Mouse (Mus musculus) kidney, embryonic 14.5 days (tissue): ENCODE measurements at regions not wholly inside any gene's neighbourhood (a gene's known extent, or its start where the extent isn't known, plus 50 kb on each side); places are given as distances from the start of the nearest gene placed in this dataset.

Experiments
- ATAC-seq: fragments of 200-750 bp; cut with Nextera tagmentation; 2 replicates; pipeline ENCODE4 v1.8.0; 2017; ENCODE audit warnings: moderate number of reproducible peaks, mild to moderate bottlenecking, moderate TSS enrichment, moderate library complexity; ENCODE audit not compliant: low FRiP score, low TSS enrichment
- H3K27ac ChIP-seq: fragments of 300-500 bp; sonication (generic); 2 replicates; pipeline ENCODE4 v1.5.1; 2014; ENCODE audit warnings: low read depth, mild to moderate bottlenecking, low read length, moderate library complexity, mixed read lengths
- H3K27me3 ChIP-seq: fragments of 300-500 bp; sonication (generic); 2 replicates; pipeline ENCODE4 v1.6.1; 2014; ENCODE audit warnings: mild to moderate bottlenecking, low read length; ENCODE audit not compliant: control insufficient read depth, insufficient read depth
- H3K36me3 ChIP-seq: fragments of 300-500 bp; sonication (generic); 2 replicates; pipeline ENCODE4 v1.6.1; 2014; ENCODE audit warnings: low read length, mixed read lengths; ENCODE audit not compliant: control insufficient read depth, insufficient read depth
- H3K4me1 ChIP-seq: fragments of 300-500 bp; sonication (generic); 2 replicates; pipeline ENCODE4 v1.6.1; 2014; ENCODE audit warnings: low read length, mixed read lengths; ENCODE audit not compliant: control insufficient read depth, insufficient read depth
- H3K4me2 ChIP-seq: fragments of 300-500 bp; sonication (generic); replicated peaks from 2 replicates; pipeline ENCODE4 v1.6.1; 2014; ENCODE audit warnings: low read depth, mild to moderate bottlenecking, low read length
- H3K4me3 ChIP-seq: fragments of 300-500 bp; sonication (generic); 2 replicates; pipeline ENCODE4 v1.5.1; 2014; ENCODE audit warnings: mild to moderate bottlenecking, low read length
- H3K9ac ChIP-seq: fragments of 300-500 bp; sonication (generic); 2 replicates; pipeline ENCODE4 v1.6.1; 2014; ENCODE audit warnings: low read depth, mild to moderate bottlenecking, low read length, moderate library complexity
- H3K9me3 ChIP-seq: fragments of 300-500 bp; sonication (generic); 2 replicates; pipeline ENCODE4 v1.6.1; 2016; ENCODE audit warnings: low read length; ENCODE audit not compliant: control insufficient read depth
- WGBS: fragments of 180-500 bp; shearing (Covaris S2); extraction: QIAGEN DNeasy Blood & Tissue Kit; methylation state at CpG from one replicate; pipeline ENCODE4 v1.1.7; 2014; 5-methylcytosine and 5-hydroxymethylcytosine counted together

DNA sequence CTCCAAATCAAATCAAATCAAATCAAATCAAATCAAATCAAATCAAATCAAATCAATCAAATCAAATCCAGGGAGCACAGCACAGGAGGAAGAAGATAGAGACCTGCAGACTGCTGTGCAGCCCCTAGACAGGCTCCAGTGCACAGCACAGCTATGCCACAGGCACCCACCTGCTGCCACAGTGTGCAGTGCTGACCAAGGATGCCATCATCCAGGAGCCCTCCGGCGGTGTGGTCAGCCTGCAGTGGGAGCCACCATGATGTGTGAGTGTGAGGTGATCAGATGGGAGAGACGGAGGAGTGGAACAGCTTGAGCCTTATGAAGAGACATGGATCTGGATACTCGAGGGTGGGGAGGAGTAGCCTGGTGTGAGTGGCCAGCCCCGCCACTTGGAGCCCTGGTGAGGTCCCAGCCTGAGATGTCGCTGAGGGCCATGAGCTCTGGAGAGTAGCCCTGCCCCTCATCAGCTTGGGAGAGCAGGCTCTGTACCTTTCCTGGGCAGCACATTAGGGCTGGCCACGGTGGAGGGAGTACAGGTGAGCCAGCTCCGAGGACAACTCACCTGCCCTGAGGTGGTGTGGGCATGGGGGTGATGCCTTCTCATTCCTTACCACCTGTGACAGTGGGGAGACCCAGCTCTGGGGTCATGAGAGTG is 252.4 kb downstream of the Dact1 start:
- H3K9me3 ChIP-seq, result no peaks in the 10 kb centered on the region
- no peaks in the 10 kb centered on the region for H3K4me1 ChIP-seq
- 87% methylated on average over 8 of the region's 8 CpGs for WGBS
- no peak overlapping the region for H3K4me3 ChIP-seq
- 0 out of 2 replicates have a peak, but pooled peaks have one; percentile 49 for ATAC-seq
- no peaks in the 10 kb centered on the region for H3K27me3 ChIP-seq
- H3K36me3 ChIP-seq, result no peaks in the 10 kb centered on the region
- H3K4me2 ChIP-seq, result no peak overlapping the region
- no peak overlapping the region for H3K9ac ChIP-seq
- no peak overlapping the region for H3K27ac ChIP-seq

DNA sequence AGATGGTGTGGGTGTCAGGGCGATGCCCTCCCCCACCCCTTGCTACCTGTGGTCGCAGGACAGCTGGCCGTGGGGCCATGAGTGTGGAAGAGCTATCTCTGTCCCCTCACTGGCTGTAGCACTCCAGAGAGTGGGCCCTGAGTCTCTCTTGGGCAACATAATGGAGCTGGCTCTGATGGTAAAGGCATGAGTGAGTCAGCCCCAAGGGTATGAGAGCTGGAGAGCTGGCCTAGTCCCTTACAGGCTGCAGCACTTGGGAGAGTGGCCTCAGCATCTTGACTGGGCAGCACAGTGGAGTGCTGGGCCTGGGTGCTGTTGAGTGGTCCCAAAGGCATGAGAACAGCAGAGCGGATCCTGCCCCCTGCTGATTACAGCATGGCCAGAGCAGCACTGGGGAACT is 253.5 kb downstream of the Dact1 start:
- Histone ChIP-seq H3K27me3 (no peaks in the 10 kb centered on the region), H3K9me3 (no peaks in the 10 kb centered on the region), H3K27ac (no peak overlapping the region), H3K36me3 (no peaks in the 10 kb centered on the region), H3K4me1 (no peaks in the 10 kb centered on the region), H3K4me2 (no peak overlapping the region), H3K4me3 (no peak overlapping the region), H3K9ac (no peak overlapping the region)
- WGBS, result 85% methylated on average over 4 of the region's 4 CpGs
- ATAC-seq, result no peak

DNA sequence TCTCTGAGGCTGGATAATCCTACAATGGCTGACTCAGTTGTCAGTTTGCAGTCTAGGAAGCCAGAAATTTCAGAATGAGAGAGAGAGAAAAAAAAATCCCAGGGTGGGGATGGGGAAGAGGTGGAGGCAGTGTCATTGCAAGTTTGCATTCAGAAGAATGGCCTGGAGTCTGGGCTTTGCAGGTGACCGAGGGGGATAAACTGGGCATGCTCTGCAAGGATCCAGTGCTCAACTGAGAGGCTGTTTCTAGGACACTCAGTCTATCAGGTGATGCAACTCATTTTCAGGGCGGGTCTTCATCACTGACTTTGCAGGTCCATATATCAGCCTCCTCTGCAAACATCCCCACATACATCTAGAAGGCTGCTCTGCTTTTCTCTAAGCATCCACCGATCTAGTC is 256.7 kb downstream of the Dact1 start:
- Histone ChIP-seq H3K27ac (no peak overlapping the region), H3K27me3 (no peaks in the 10 kb centered on the region), H3K4me3 (no peak overlapping the region), H3K9ac (no peak overlapping the region), H3K4me2 (no peak overlapping the region), H3K9me3 (no peaks in the 10 kb centered on the region), H3K4me1 (0 out of 2 replicates have a peak, but pooled peaks cover 5% of the 10 kb centered on the region), H3K36me3 (no peaks in the 10 kb centered on the region)
- ATAC-seq, result no peak
- 92% methylated on average over 3 of the region's 3 CpGs for WGBS

DNA sequence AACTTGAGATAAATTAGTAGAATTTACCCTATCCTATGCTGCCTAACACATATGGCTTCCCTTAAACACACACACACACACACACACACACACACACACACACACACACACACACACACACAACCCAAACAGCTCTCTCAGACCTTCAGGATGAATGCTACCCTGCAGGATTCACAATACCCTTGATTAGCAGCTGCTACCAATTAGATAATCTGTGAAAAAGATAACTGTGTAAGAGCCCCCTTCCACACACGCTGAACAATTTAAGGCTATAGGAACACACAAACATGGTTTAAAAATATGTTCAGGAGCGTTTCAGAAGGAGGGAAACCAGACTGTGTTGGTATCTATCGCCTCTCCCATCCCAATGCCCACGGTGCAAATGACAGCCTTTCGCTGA is 258.6 kb downstream of the Dact1 start:
- Histone ChIP-seq H3K9me3 (no peaks in the 10 kb centered on the region), H3K9ac (no peak overlapping the region), H3K4me3 (no peak overlapping the region), H3K4me1 (peaks cover 7% of the 10 kb centered on the region; the same call in 1 of the 2 replicates), H3K36me3 (no peaks in the 10 kb centered on the region), H3K27ac (no peak overlapping the region), H3K27me3 (no peaks in the 10 kb centered on the region), H3K4me2 (no peak overlapping the region)
- WGBS, result 71% methylated on average over 5 of the region's 5 CpGs
- no peak for ATAC-seq

DNA sequence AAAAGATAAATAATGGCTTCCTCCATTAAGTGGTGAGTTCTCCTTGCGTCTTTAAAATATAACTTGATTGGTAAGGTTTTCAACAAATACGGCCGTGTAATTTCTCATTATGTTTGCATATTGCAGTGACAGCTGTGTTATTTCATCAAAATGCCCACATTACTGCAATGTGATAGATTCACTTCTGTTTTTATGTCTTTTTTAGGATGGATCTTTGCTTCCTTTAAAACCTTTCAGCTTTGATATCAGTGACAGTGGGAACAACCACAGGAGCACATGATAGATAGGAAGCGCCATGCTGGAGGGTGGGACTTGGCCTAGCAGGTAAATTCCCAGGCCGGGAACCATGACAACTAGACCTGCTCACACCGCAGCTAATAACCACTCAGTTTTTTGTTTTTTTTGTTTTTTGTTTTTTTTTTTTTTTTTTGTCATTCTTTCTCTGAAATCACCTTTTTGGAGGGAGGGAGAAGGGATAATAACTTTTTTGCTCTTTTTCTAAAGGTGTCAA is 259.3 kb downstream of the Dact1 start:
- no peak overlapping the region for H3K27ac ChIP-seq
- H3K27me3 ChIP-seq, result no peaks in the 10 kb centered on the region

DNA sequence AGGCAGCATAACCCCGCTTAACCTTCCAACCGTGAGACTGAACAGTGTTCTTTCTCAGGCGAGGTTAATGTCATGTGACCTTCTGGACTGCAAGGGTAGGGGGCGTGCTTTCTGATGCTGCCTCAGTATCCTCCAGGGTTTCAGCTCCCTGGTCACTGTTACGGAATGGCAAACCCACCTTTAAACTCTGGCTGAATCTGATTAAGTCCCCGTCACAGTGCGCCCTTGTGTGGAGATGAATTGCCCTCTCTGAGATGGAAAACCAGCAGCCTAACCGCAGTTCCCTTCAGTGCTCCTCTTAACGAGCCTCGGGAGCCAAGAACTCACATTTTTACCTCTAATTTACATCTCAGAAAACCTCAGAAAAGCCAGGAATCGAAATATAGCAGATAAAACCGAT is 260.0 kb downstream of the Dact1 start:
- Histone ChIP-seq H3K4me2 (no peak overlapping the region), H3K9ac (no peak overlapping the region), H3K36me3 (no peaks in the 10 kb centered on the region), H3K4me3 (no peak overlapping the region), H3K27ac (no peak overlapping the region), H3K9me3 (no peaks in the 10 kb centered on the region), H3K4me1 (peaks cover 7% of the 10 kb centered on the region; the same call in 1 of the 2 replicates), H3K27me3 (no peaks in the 10 kb centered on the region)
- ATAC-seq, result no peak
- WGBS, result 30% methylated on average over 12 of the region's 12 CpGs

More for the DNA sequence above, 259.3 kb downstream of the Dact1 start:
- Histone ChIP-seq H3K4me1 (peaks cover 7% of the 10 kb centered on the region; the same call in 1 of the 2 replicates), H3K4me3 (no peak overlapping the region), H3K36me3 (no peaks in the 10 kb centered on the region), H3K9me3 (no peaks in the 10 kb centered on the region), H3K4me2 (no peak overlapping the region), H3K9ac (no peak overlapping the region)
- WGBS, result 68% methylated on average over 6 of the region's 6 CpGs
- no peak for ATAC-seq

DNA sequence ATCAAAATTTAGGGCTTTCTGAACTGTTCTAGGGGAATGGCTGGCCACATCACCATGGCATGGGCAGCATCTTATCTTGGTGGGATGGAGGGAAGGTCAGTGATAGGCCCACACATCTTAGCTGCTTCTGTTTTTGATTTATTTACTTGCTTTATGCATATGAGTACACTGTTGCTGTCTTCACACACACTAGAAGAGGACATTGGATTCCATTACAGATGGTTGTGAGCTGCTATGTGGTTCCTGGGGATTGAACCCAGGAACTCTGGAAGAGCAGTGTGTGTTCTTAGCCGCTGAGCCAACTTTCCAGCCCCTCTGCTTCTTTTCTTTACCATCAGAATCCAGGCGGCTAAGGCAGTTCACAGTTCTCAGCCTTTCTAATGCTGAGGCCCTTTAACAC is 260.4 kb downstream of the Dact1 start:
- ATAC-seq, result no peak
- Histone ChIP-seq H3K27me3 (no peaks in the 10 kb centered on the region), H3K27ac (no peak overlapping the region), H3K9ac (no peak overlapping the region), H3K36me3 (no peaks in the 10 kb centered on the region), H3K4me1 (peaks cover 7% of the 10 kb centered on the region; the same call in 1 of the 2 replicates), H3K4me2 (no peak overlapping the region), H3K9me3 (no peaks in the 10 kb centered on the region), H3K4me3 (no peak overlapping the region)
- WGBS, result 87% methylated on average over 2 of the region's 2 CpGs

DNA sequence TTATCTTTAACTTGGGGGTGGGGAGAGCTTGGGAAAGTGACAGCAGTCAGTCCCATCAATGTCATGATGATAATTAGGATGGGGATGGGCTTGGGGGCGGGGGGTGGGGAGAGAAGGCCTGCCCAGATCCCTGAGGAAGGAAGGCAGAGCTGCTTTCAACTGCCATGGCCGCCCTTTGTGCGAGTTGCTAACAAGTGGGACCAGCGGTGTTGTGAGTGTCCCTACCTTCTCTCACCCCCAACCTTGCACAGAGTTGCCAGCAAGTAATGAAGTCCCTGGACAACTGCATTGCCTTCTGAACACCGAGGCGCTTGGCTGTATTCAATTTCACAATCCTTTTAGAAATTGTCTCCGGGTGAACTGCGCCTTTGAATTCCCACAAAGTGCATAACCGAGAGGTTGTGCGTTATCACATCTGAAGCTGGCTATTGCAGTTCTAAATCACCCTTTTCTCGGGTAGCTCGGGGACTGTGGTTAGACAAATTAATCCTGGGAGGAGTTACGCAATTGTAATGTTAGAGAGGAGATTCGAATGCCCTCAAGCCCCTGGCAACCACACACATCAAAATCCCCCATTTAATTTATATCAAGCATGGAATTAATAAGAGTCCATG is 257.9 kb upstream of the Daam1 start:
- no peak overlapping the region for H3K9ac ChIP-seq
- H3K27me3 ChIP-seq, result no peaks in the 10 kb centered on the region
- no peaks in the 10 kb centered on the region for H3K36me3 ChIP-seq
- ATAC-seq, result no peak
- H3K4me1 ChIP-seq, result peaks cover 11% of the 10 kb centered on the region; the same call in 1 of the 2 replicates
- H3K27ac ChIP-seq, result no peak overlapping the region
- H3K4me2 ChIP-seq, result no peak overlapping the region
- WGBS, result 47% methylated on average over 14 of the region's 14 CpGs
- no peaks in the 10 kb centered on the region for H3K9me3 ChIP-seq
- H3K4me3 ChIP-seq, result no peak overlapping the region

DNA sequence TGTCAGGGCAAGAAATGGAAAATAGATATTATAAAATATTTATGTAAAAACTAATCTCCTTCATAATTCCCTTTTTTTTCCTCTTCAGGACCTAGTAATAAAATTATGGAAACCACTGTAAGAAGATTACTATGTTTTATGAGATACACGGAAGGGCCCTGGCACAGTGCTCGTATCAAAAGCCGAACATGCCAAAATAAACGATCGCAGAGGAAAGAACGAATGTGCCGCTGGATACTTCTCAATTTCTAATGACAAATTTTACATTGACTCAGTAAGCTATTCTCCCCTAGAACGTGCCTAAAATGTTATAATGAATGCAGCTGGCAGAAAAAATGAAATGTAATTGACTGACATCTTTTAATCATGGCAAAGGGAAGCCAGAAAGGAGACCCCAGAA is 257.4 kb upstream of the Daam1 start:
- peaks cover 15% of the 10 kb centered on the region; the same call in 1 of the 2 replicates for H3K4me1 ChIP-seq
- H3K9me3 ChIP-seq, result no peaks in the 10 kb centered on the region
- no peak overlapping the region for H3K9ac ChIP-seq
- H3K4me2 ChIP-seq, result no peak overlapping the region
- 75% methylated on average over 8 of the region's 8 CpGs for WGBS
- ATAC-seq, result no peak
- no peak overlapping the region for H3K4me3 ChIP-seq
- no peaks in the 10 kb centered on the region for H3K27me3 ChIP-seq
- H3K36me3 ChIP-seq, result no peaks in the 10 kb centered on the region
- H3K27ac ChIP-seq, result no peak overlapping the region
